Mouse (Mus musculus) forebrain, embryonic 15.5 days (tissue): ENCODE measurements around the gene Itgb4. TPM values are rescaled to one million over a fixed set of nuclear protein-coding genes. Genes with fewer than 3 reads are reported as not detected.
A peak's percentile ranks its signal among the peaks of the same experiment; 100 is the strongest.

Experiments used
- ATAC-seq: fragments of 200-750 bp; cut with Nextera tagmentation; replicated peaks from 2 replicates; pipeline ENCODE4 v1.8.0; 2017; ENCODE audit warnings: mild to moderate bottlenecking, moderate TSS enrichment, moderate library complexity
- H3K27ac ChIP-seq: fragments of 300-500 bp; sonication (generic); replicated peaks from 2 replicates; pipeline ENCODE4 v1.5.1; 2015; ENCODE audit warnings: mild to moderate bottlenecking, inconsistent platforms
- H3K27me3 ChIP-seq: fragments of 300-500 bp; sonication (generic); 2 replicates; pipeline ENCODE4 v1.6.1; 2015; ENCODE audit warnings: inconsistent platforms
- H3K36me3 ChIP-seq: fragments of 300-500 bp; sonication (generic); 2 replicates; pipeline ENCODE4 v1.6.1; 2015; ENCODE audit warnings: mild to moderate bottlenecking, inconsistent platforms
- H3K4me1 ChIP-seq: fragments of 300-500 bp; sonication (generic); 2 replicates; pipeline ENCODE4 v1.6.1; 2015; ENCODE audit warnings: inconsistent platforms
- H3K4me2 ChIP-seq: fragments of 300-500 bp; sonication (generic); replicated peaks from 2 replicates; pipeline ENCODE4 v1.6.1; 2015; ENCODE audit warnings: mild to moderate bottlenecking, inconsistent platforms
- H3K4me3 ChIP-seq: fragments of 300-500 bp; sonication (generic); 2 replicates; pipeline ENCODE4 v1.5.1; 2015; ENCODE audit warnings: mild to moderate bottlenecking, inconsistent platforms
- H3K9ac ChIP-seq: fragments of 300-500 bp; sonication (generic); replicated peaks from 2 replicates; pipeline ENCODE4 v1.6.1; 2015; ENCODE audit warnings: mild to moderate bottlenecking, inconsistent platforms
- H3K9me3 ChIP-seq: fragments of 300-500 bp; sonication (generic); 2 replicates; pipeline ENCODE4 v1.6.1; 2016; ENCODE audit warnings: inconsistent platforms
- WGBS: fragments of 180-500 bp; shearing (Covaris S2); methylation state at CpG from one replicate; pipeline ENCODE4 v1.1.7; 2015; ENCODE audit warnings: mixed read lengths; 5-methylcytosine and 5-hydroxymethylcytosine counted together
- polyA plus RNA-seq: library from polyadenylated mRNA; unstranded; fragments of >200 nt; fragmentation: Nextera tagmentation; extraction: Ambion mirVana; gene quantifications from 2 replicates; pipeline ENCODE4 v1.2.1, GENCODE M21; 2015

The Itgb4 gene
- polyA plus RNA-seq, 1 experiment from 2014 or later: 0.69 TPM

DNA sequence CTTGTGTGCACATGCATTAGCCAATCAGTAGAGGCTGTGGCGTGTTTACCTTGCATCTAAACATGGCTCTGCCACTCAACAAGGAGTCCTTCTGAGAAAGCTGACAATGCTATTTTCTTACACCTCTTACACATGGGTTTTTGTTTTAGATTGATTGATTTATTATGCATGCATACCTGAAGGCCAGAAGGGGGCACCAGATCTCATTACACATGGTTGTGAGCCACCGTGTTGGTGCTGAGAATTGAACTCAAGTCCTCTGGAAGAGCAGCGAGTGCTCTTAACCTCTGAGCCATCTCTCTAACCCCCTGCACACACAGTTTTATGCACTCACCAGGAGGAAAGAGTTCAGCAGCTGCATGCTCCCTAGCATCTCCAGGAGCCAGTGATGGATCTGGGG lies 28.4 kb downstream of the Itgb4 start:
- no peak overlapping the region for H3K4me3 ChIP-seq
- no peak for ATAC-seq
- no peaks in the 10 kb centered on the region for H3K36me3 ChIP-seq
- H3K9me3 ChIP-seq: no peaks in the 10 kb centered on the region
- no peak overlapping the region for H3K4me2 ChIP-seq
- no peaks in the 10 kb centered on the region; the same call in 1 of the 2 replicates for H3K27me3 ChIP-seq
- peaks cover 14% of the 10 kb centered on the region for H3K4me1 ChIP-seq
- 93% methylated on average over 3 of the region's 3 CpGs for WGBS
- no peak overlapping the region for H3K9ac ChIP-seq
- no peak overlapping the region for H3K27ac ChIP-seq

DNA sequence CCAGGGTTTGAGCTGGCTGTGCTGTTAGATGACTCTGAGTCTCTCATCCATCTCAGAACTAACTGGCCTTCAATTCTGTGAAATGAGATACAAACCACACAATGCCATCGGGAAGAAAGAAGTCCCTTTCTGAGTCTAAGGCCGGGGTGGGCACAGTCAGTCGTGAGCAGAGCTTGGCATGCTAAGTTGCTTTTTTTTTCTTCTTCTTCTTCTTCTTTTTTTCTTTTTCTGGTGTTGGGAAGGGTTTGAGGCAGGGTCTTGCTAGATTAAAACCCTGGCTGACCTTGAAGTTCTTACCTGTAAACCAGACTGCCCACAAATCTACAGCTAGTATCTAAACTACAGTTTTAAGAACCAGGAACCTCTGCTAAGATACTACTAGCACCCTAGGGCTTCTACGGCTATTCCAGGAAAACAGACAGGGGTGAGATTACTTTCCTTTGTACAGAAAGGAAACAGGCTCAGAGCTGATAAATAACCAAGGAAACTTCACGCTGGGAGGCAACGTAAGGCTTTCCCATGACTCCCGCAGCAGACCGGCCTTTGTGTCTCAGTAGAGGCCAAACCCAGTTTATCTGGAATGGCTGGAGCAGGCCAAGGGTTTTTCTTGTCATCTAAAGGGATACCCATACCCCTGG lies 29.8 kb downstream of the Itgb4 start:
- Histone ChIP-seq H3K9me3 (no peaks in the 10 kb centered on the region), H3K27ac (no peak overlapping the region), H3K4me3 (peak overlapping the region; percentile 38), H3K36me3 (no peaks in the 10 kb centered on the region), H3K4me1 (peaks cover 14% of the 10 kb centered on the region), H3K27me3 (no peaks in the 10 kb centered on the region; the same call in 1 of the 2 replicates), H3K4me2 (peak overlapping the region; percentile 62), H3K9ac (no peak overlapping the region; the same call in 1 of the 2 replicates)
- WGBS: 37% methylated on average over 8 of the region's 8 CpGs
- ATAC-seq: no peak

- ATAC-seq: peak; percentile 55; the same call in 1 of the 2 replicates
- Histone ChIP-seq H3K9ac (peak overlapping the region; percentile 33), H3K27ac (0 out of 2 replicates have a peak overlapping the region, but pooled peaks have one; percentile 4), H3K4me1 (peaks cover 11% of the 10 kb centered on the region), H3K4me2 (peak overlapping the region; percentile 62), H3K9me3 (no peaks in the 10 kb centered on the region), H3K4me3 (peak overlapping the region; percentile 38), H3K36me3 (no peaks in the 10 kb centered on the region), H3K27me3 (no peaks in the 10 kb centered on the region)
- WGBS: 6% methylated on average over 54 of the region's 54 CpGs
Measured at GRCm38 (mm10) chr11:116004840-116005700, 30.6 kb downstream of the Itgb4 start.

- no peak for ATAC-seq
- peak overlapping the region; percentile 62; the same call in 1 of the 2 replicates for H3K4me2 ChIP-seq
- H3K27me3 ChIP-seq: no peaks in the 10 kb centered on the region
- 68% methylated on average over 9 of the region's 9 CpGs for WGBS
- peak overlapping the region; percentile 33; the same call in 1 of the 2 replicates for H3K9ac ChIP-seq
- no peaks in the 10 kb centered on the region for H3K36me3 ChIP-seq
- peaks cover 11% of the 10 kb centered on the region for H3K4me1 ChIP-seq
- no peak overlapping the region for H3K4me3 ChIP-seq
- no peaks in the 10 kb centered on the region for H3K9me3 ChIP-seq
- no peak overlapping the region for H3K27ac ChIP-seq
Measured at GRCm38 (mm10) chr11:116005701-116006419, 31.4 kb downstream of the Itgb4 start.

- WGBS: 89% methylated on average over 28 of the region's 28 CpGs
- no peak overlapping the region for H3K9ac ChIP-seq
- no peaks in the 10 kb centered on the region for H3K9me3 ChIP-seq
- H3K27me3 ChIP-seq: no peaks in the 10 kb centered on the region
- no peak overlapping the region for H3K4me3 ChIP-seq
- no peak overlapping the region for H3K4me2 ChIP-seq
- no peak for ATAC-seq
- peaks cover 23% of the 10 kb centered on the region for H3K4me1 ChIP-seq
- H3K27ac ChIP-seq: no peak overlapping the region
- H3K36me3 ChIP-seq: no peaks in the 10 kb centered on the region
Measured at GRCm38 (mm10) chr11:116007095-116007850, 32.8 kb downstream of the Itgb4 start.

DNA sequence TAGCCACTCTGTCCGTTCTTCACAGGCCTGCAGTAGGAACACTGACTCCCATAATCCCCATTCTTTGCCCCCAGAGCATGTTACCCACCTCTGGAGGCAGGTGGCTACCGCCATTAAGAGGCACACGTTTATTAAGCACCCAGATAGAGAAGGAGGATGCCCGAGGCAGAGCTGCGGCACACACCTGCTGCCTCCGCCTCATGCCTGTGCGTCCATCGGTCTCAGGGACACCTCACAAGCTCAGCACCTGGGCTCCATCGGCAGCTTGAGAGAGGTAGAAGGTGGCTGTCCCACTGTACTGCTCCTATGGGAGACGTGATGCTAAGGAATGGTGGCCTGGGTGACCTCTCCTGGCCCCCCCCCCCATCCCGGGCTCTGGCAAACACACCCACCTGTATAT lies 33.9 kb downstream of the Itgb4 start:
- H3K27me3 ChIP-seq: no peaks in the 10 kb centered on the region
- H3K4me1 ChIP-seq: peaks cover 33% of the 10 kb centered on the region
- no peak overlapping the region for H3K27ac ChIP-seq
- no peaks in the 10 kb centered on the region for H3K36me3 ChIP-seq
- no peak for ATAC-seq
- 88% methylated on average over 11 of the region's 11 CpGs for WGBS
- H3K4me2 ChIP-seq: no peak overlapping the region
- H3K9ac ChIP-seq: no peak overlapping the region
- no peaks in the 10 kb centered on the region for H3K9me3 ChIP-seq
- H3K4me3 ChIP-seq: no peak overlapping the region

DNA sequence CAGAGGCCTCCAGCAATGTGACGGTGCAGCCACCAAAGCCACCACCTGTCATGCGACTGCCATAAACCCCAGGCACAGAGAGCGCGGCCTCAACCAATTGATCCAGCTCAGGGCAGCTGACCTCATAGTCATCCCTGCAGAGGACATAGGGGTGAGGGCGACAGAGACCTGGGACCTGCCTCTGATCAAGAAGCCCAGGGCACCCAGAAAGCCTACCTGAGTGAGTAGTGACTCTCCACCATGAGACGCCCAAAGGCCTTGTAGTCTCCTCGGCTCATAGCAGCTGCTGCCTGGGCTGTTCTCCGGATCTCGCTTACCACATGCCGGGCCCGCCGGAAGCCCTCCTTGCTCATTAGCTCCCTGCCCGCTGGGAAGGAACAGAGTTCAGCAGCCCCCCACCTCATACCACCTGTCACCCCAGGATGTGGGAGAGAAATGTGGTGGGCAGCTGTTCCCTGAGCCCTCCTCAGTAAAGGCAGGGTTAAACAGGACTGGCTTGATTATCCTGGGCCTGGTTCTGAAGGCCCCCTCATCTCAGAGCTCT lies 34.4 kb downstream of the Itgb4 start:
- no peak for ATAC-seq
- no peak overlapping the region for H3K9ac ChIP-seq
- H3K27ac ChIP-seq: 0 out of 2 replicates have a peak overlapping the region, but pooled peaks have one; percentile 4
- H3K4me1 ChIP-seq: peaks cover 33% of the 10 kb centered on the region
- H3K4me2 ChIP-seq: no peak overlapping the region
- no peaks in the 10 kb centered on the region for H3K27me3 ChIP-seq
- 86% methylated on average over 13 of the region's 13 CpGs for WGBS
- no peaks in the 10 kb centered on the region for H3K36me3 ChIP-seq
- H3K4me3 ChIP-seq: no peak overlapping the region
- no peaks in the 10 kb centered on the region for H3K9me3 ChIP-seq

GRCm38 (mm10) chr11:116009661-116010060 lies 35.2 kb downstream of the Itgb4 start:
- 0 out of 2 replicates have a peak overlapping the region, but pooled peaks have one; percentile 4 for H3K27ac ChIP-seq
- H3K9me3 ChIP-seq: no peaks in the 10 kb centered on the region
- 80% methylated on average over 11 of the region's 11 CpGs for WGBS
- no peaks in the 10 kb centered on the region for H3K27me3 ChIP-seq
- no peak overlapping the region for H3K9ac ChIP-seq
- H3K36me3 ChIP-seq: no peaks in the 10 kb centered on the region
- no peak overlapping the region for H3K4me2 ChIP-seq
- no peak overlapping the region for H3K4me3 ChIP-seq
- H3K4me1 ChIP-seq: peaks cover 30% of the 10 kb centered on the region
- no peak for ATAC-seq

- WGBS: 89% methylated on average over 8 of the region's 8 CpGs
- no peaks in the 10 kb centered on the region for H3K27me3 ChIP-seq
- no peak overlapping the region for H3K27ac ChIP-seq
- H3K9ac ChIP-seq: no peak overlapping the region
- ATAC-seq: no peak
- H3K36me3 ChIP-seq: no peaks in the 10 kb centered on the region
- H3K4me3 ChIP-seq: no peak overlapping the region
- H3K9me3 ChIP-seq: no peaks in the 10 kb centered on the region
- H3K4me2 ChIP-seq: no peak overlapping the region
- H3K4me1 ChIP-seq: peaks cover 25% of the 10 kb centered on the region
Measured at GRCm38 (mm10) chr11:116010146-116010545, 35.6 kb downstream of the Itgb4 start.

- H3K27me3 ChIP-seq: no peaks in the 10 kb centered on the region
- no peak for ATAC-seq
- H3K4me3 ChIP-seq: no peak overlapping the region
- 91% methylated on average over 5 of the region's 5 CpGs for WGBS
- no peaks in the 10 kb centered on the region for H3K9me3 ChIP-seq
- H3K4me2 ChIP-seq: no peak overlapping the region
- H3K9ac ChIP-seq: no peak overlapping the region
- H3K4me1 ChIP-seq: peaks cover 22% of the 10 kb centered on the region
- no peak overlapping the region for H3K27ac ChIP-seq
- H3K36me3 ChIP-seq: no peaks in the 10 kb centered on the region
Measured at GRCm38 (mm10) chr11:116010948-116011347, 36.4 kb downstream of the Itgb4 start.
